Mouse (Mus musculus) limb, embryonic 13.5 days (tissue): Measurements from ENCODE around the gene Ltf. TPM values are rescaled to one million over a fixed set of nuclear protein-coding genes. Genes with fewer than 3 reads are reported as not detected.

Experiments used
- ATAC-seq: fragments of 200-750 bp; cut with Nextera tagmentation; 2 replicates; pipeline ENCODE4 v1.8.0; 2017; ENCODE audit warnings: low read depth, moderate number of reproducible peaks, moderate TSS enrichment; ENCODE audit not compliant: low FRiP score
- H3K27ac ChIP-seq: fragments of 300-500 bp; sonication (generic); 2 replicates; pipeline ENCODE4 v1.5.1; 2015; ENCODE audit warnings: inconsistent platforms, mild to moderate bottlenecking, moderate library complexity
- H3K27me3 ChIP-seq: fragments of 300-500 bp; sonication (generic); 2 replicates; pipeline ENCODE4 v1.6.1; 2015; ENCODE audit warnings: mild to moderate bottlenecking, inconsistent platforms
- H3K36me3 ChIP-seq: fragments of 300-500 bp; sonication (generic); 2 replicates; pipeline ENCODE4 v1.6.1; 2015; ENCODE audit warnings: inconsistent platforms, mild to moderate bottlenecking, moderate library complexity
- H3K4me1 ChIP-seq: fragments of 300-500 bp; sonication (generic); 2 replicates; pipeline ENCODE4 v1.6.1; 2015; ENCODE audit warnings: inconsistent platforms
- H3K4me2 ChIP-seq: fragments of 300-500 bp; sonication (generic); replicated peaks from 2 replicates; pipeline ENCODE4 v1.6.1; 2015; ENCODE audit warnings: inconsistent platforms, mild to moderate bottlenecking, moderate library complexity
- H3K4me3 ChIP-seq: fragments of 300-500 bp; sonication (generic); 2 replicates; pipeline ENCODE4 v1.5.1; 2015; ENCODE audit warnings: moderate library complexity, mild to moderate bottlenecking, inconsistent platforms
- H3K9ac ChIP-seq: fragments of 300-500 bp; sonication (generic); 2 replicates; pipeline ENCODE4 v1.6.1; 2015; ENCODE audit warnings: mild to moderate bottlenecking, inconsistent platforms
- H3K9me3 ChIP-seq: fragments of 300-500 bp; sonication (generic); 2 replicates; pipeline ENCODE4 v1.6.1; 2016; ENCODE audit warnings: inconsistent platforms
- WGBS: fragments of 180-500 bp; shearing (Covaris S2); methylation state at CpG from one replicate; pipeline ENCODE4 v1.1.7; 2015; 5-methylcytosine and 5-hydroxymethylcytosine counted together
- polyA plus RNA-seq: library from polyadenylated mRNA; unstranded; fragments of >200 nt; fragmentation: Nextera tagmentation; extraction: Ambion mirVana; gene quantifications from 2 replicates; pipeline ENCODE4 v1.2.1, GENCODE M21; 2015

Ltf gene
- polyA plus RNA-seq, 1 experiment from 2014 or later = 0.73 TPM

GRCm38 (mm10) chr9:111070546-111070961, 51.5 kb downstream of the Ltf start:
- H3K9ac ChIP-seq = no peak overlapping the region
- no peak overlapping the region for H3K4me3 ChIP-seq
- H3K27ac ChIP-seq = no peak overlapping the region
- no peak overlapping the region for H3K4me2 ChIP-seq
- ATAC-seq = peak; percentile 69
- H3K9me3 ChIP-seq = peaks cover 11% of the 10 kb centered on the region
- no peaks in the 10 kb centered on the region for H3K27me3 ChIP-seq
- H3K4me1 ChIP-seq = peaks cover 12% of the 10 kb centered on the region
- WGBS = 17% methylated on average over 4 of the region's 4 CpGs
- H3K36me3 ChIP-seq = no peaks in the 10 kb centered on the region

- H3K9ac ChIP-seq = no peak overlapping the region
- ATAC-seq = no peak
- peaks cover 11% of the 10 kb centered on the region for H3K9me3 ChIP-seq
- H3K4me3 ChIP-seq = no peak overlapping the region
- no peaks in the 10 kb centered on the region for H3K27me3 ChIP-seq
- H3K4me1 ChIP-seq = peaks cover 12% of the 10 kb centered on the region
- 29% methylated on average over 7 of the region's 7 CpGs for WGBS
- no peaks in the 10 kb centered on the region for H3K36me3 ChIP-seq
- H3K27ac ChIP-seq = no peak overlapping the region
- peak overlapping the region; percentile 27; the same call in 1 of the 2 replicates for H3K4me2 ChIP-seq
Measured at GRCm38 (mm10) chr9:111072175-111072574, 53.1 kb downstream of the Ltf start.

- H3K9me3 ChIP-seq = peaks cover 18% of the 10 kb centered on the region
- H3K4me1 ChIP-seq = peaks cover 12% of the 10 kb centered on the region
- ATAC-seq = no peak
- H3K4me2 ChIP-seq = no peak overlapping the region
- H3K4me3 ChIP-seq = no peak overlapping the region
- WGBS = 79% methylated on average over 4 of the region's 4 CpGs
- H3K9ac ChIP-seq = no peak overlapping the region
- no peaks in the 10 kb centered on the region for H3K27me3 ChIP-seq
- H3K36me3 ChIP-seq = no peaks in the 10 kb centered on the region
- H3K27ac ChIP-seq = no peak overlapping the region
Measured at GRCm38 (mm10) chr9:111072971-111073370, 53.9 kb downstream of the Ltf start.

GRCm38 (mm10) chr9:111077745-111078144, 58.7 kb downstream of the Ltf start:
- no peak overlapping the region for H3K4me3 ChIP-seq
- peaks cover 18% of the 10 kb centered on the region for H3K9me3 ChIP-seq
- 64% methylated on average over 5 of the region's 5 CpGs for WGBS
- ATAC-seq = no peak
- H3K9ac ChIP-seq = no peak overlapping the region
- no peaks in the 10 kb centered on the region for H3K27me3 ChIP-seq
- H3K4me2 ChIP-seq = no peak overlapping the region
- H3K27ac ChIP-seq = no peak overlapping the region
- H3K4me1 ChIP-seq = no peaks in the 10 kb centered on the region
- no peaks in the 10 kb centered on the region for H3K36me3 ChIP-seq

- no peaks in the 10 kb centered on the region for H3K27me3 ChIP-seq
- no peak for ATAC-seq
- H3K4me1 ChIP-seq = no peaks in the 10 kb centered on the region
- no peak overlapping the region for H3K4me2 ChIP-seq
- no peaks in the 10 kb centered on the region for H3K36me3 ChIP-seq
- 89% methylated on average over 8 of the region's 8 CpGs for WGBS
- peaks cover 6% of the 10 kb centered on the region; the same call in 1 of the 2 replicates for H3K9me3 ChIP-seq
- H3K27ac ChIP-seq = no peak overlapping the region
- H3K9ac ChIP-seq = no peak overlapping the region
- H3K4me3 ChIP-seq = no peak overlapping the region
Measured at GRCm38 (mm10) chr9:111080801-111081200, 61.7 kb downstream of the Ltf start.

- Histone ChIP-seq H3K36me3 (no peaks in the 10 kb centered on the region), H3K9me3 (peaks cover 6% of the 10 kb centered on the region; the same call in 1 of the 2 replicates), H3K4me1 (no peaks in the 10 kb centered on the region), H3K4me2 (no peak overlapping the region), H3K9ac (no peak overlapping the region), H3K27ac (no peak overlapping the region), H3K4me3 (no peak overlapping the region), H3K27me3 (no peaks in the 10 kb centered on the region)
- no peak for ATAC-seq
- 83% methylated on average over 5 of the region's 5 CpGs for WGBS
Measured at GRCm38 (mm10) chr9:111081765-111082164, 62.7 kb downstream of the Ltf start.

- no peak overlapping the region for H3K4me3 ChIP-seq
- no peak overlapping the region for H3K27ac ChIP-seq
- no peaks in the 10 kb centered on the region for H3K27me3 ChIP-seq
- ATAC-seq = no peak
- H3K9ac ChIP-seq = no peak overlapping the region
- H3K36me3 ChIP-seq = no peaks in the 10 kb centered on the region
- no peaks in the 10 kb centered on the region for H3K9me3 ChIP-seq
- H3K4me1 ChIP-seq = peaks cover 8% of the 10 kb centered on the region
- WGBS = 55% methylated on average over 4 of the region's 4 CpGs
- H3K4me2 ChIP-seq = no peak overlapping the region
Measured at GRCm38 (mm10) chr9:111085329-111085728, 66.3 kb downstream of the Ltf start.

GRCm38 (mm10) chr9:111086137-111086536, 67.1 kb downstream of the Ltf start:
- H3K9me3 ChIP-seq = no peaks in the 10 kb centered on the region
- H3K27me3 ChIP-seq = no peaks in the 10 kb centered on the region
- ATAC-seq = no peak
- no peak overlapping the region for H3K9ac ChIP-seq
- 65% methylated on average over 6 of the region's 6 CpGs for WGBS
- no peak overlapping the region for H3K4me3 ChIP-seq
- H3K27ac ChIP-seq = no peak overlapping the region
- H3K4me1 ChIP-seq = peaks cover 8% of the 10 kb centered on the region
- H3K36me3 ChIP-seq = no peaks in the 10 kb centered on the region
- no peak overlapping the region for H3K4me2 ChIP-seq

- Histone ChIP-seq H3K27me3 (no peaks in the 10 kb centered on the region), H3K4me3 (no peak overlapping the region), H3K9me3 (no peaks in the 10 kb centered on the region), H3K9ac (no peak overlapping the region), H3K36me3 (no peaks in the 10 kb centered on the region), H3K4me2 (no peak overlapping the region), H3K4me1 (peaks cover 8% of the 10 kb centered on the region), H3K27ac (no peak overlapping the region)
- no peak for ATAC-seq
- WGBS = 24% methylated on average over 3 of the region's 3 CpGs
Measured at GRCm38 (mm10) chr9:111086995-111087606, 68.0 kb downstream of the Ltf start.

- ATAC-seq = no peak
- Histone ChIP-seq H3K36me3 (no peaks in the 10 kb centered on the region), H3K4me1 (peaks cover 8% of the 10 kb centered on the region), H3K27me3 (no peaks in the 10 kb centered on the region), H3K4me2 (no peak overlapping the region), H3K9me3 (no peaks in the 10 kb centered on the region), H3K4me3 (no peak overlapping the region), H3K9ac (no peak overlapping the region), H3K27ac (no peak overlapping the region)
- WGBS = 7% methylated on average over 5 of the region's 5 CpGs
Measured at GRCm38 (mm10) chr9:111087960-111088359, 68.9 kb downstream of the Ltf start.

GRCm38 (mm10) chr9:111088886-111089285, 69.8 kb downstream of the Ltf start:
- Histone ChIP-seq H3K4me1 (peaks cover 8% of the 10 kb centered on the region), H3K4me2 (no peak overlapping the region), H3K27me3 (no peaks in the 10 kb centered on the region), H3K9me3 (no peaks in the 10 kb centered on the region), H3K9ac (no peak overlapping the region), H3K27ac (no peak overlapping the region), H3K36me3 (no peaks in the 10 kb centered on the region), H3K4me3 (no peak overlapping the region)
- no peak for ATAC-seq
- 37% methylated on average over 7 of the region's 7 CpGs for WGBS
